Mouse (Mus musculus) megakaryocyte, adult 5-6 weeks (primary cell): ENCODE measurements around the gene Shld2. TPM values are rescaled to one million over a fixed set of nuclear protein-coding genes. Genes with fewer than 3 reads are reported as not detected.
"Not testable (repeated sequence)": the region's sequence is repeated elsewhere in the genome, so short reads cannot be mapped to it uniquely, and the experiment has no call there.

Experiments used
- ATAC-seq: 2 replicates; pipeline ENCODE4 v1.8.0; 2016; ENCODE audit warnings: mild to moderate bottlenecking, inconsistent platforms; ENCODE audit not compliant: poor library complexity, severe bottlenecking
- total RNA-seq, 2 experiments: library from RNA; stranded (forward) in 1 of 2; stranded (reverse) in 1 of 2; fragments of 153-499, 151-499 nt in 1 of 2; fragments of 221-1000, 200-1000 nt in 1 of 2; gene quantifications; 2 replicates each; pipeline versions ENCODE4 v1.2.3 to v1.2.4; 2015 to 2017

Shld2 gene
- total RNA-seq, 2 experiments from 2014 or later, result 11.5 to 14.6 TPM

- ATAC-seq, result no peak
Observed at GRCm38 (mm10) chr14:34288396-34288795, 21.9 kb downstream of the Shld2 start.

- no peak for ATAC-seq
Observed at GRCm38 (mm10) chr14:34281736-34282269, 28.5 kb downstream of the Shld2 start.

GRCm38 (mm10) chr14:34280798-34281197 lies 29.5 kb downstream of the Shld2 start:
- ATAC-seq, result no peak

DNA sequence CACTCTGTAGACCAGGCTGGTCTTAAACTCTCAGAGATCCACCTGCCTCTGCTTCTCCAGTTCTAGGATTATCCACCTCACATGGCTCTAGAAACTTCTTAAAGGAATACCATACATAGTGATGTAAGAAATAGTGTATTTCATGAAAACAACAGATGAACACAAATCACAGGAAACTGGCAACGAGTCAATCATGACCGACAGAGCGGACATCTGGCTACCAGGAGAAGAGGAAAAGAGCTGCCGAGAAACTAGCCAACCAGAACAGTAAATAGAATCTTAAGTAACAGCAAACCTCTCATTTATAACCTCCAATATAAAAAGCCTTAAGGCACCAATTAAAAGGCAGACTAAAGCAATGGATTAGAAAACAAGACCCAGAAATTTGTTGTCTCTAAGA lies 30.6 kb downstream of the Shld2 start:
- no peak for ATAC-seq

DNA sequence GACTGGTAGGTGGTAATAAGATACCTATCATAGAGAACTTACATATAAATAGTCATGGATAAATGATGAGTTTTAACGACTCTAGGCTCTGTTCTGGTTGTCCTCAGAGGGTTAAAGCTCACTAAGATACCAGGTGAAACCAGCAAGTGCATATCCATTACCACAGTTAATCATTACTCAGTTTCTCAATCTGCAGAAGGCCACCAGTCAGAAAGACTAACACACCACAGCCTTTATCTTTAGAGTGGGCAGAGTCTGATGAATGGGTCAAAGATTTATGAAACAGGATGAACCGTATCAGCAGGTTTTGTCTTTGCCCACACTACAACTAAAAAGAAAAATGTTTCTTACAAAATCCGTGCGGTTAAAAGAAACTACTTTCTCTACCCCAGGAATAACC lies 35.1 kb downstream of the Shld2 start:
- ATAC-seq, result no peak

GRCm38 (mm10) chr14:34274141-34274540 lies 36.2 kb downstream of the Shld2 start:
- no peak for ATAC-seq

- ATAC-seq, result no peak
Observed at GRCm38 (mm10) chr14:34273280-34273679, 37.0 kb downstream of the Shld2 start.

DNA sequence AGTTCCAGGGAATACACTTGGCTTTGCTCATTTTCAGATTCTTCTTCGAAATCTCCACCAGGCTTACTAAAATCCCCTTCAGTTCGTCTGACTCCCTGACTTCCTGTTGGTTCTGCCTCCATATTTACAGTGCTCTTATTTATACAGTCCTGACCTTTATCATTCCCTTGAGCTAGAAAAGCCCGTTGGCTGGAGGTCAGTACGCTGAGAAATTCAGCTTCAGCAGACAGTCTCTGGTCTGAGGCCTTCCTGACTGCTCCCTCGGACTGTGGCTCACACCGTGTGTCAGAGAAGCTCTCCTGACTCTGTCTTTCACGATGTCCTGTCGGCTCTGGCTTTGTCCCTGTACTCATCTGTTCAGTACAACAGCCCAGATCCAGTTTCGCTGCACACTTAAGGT lies 42.2 kb downstream of the Shld2 start:
- no peak for ATAC-seq

DNA sequence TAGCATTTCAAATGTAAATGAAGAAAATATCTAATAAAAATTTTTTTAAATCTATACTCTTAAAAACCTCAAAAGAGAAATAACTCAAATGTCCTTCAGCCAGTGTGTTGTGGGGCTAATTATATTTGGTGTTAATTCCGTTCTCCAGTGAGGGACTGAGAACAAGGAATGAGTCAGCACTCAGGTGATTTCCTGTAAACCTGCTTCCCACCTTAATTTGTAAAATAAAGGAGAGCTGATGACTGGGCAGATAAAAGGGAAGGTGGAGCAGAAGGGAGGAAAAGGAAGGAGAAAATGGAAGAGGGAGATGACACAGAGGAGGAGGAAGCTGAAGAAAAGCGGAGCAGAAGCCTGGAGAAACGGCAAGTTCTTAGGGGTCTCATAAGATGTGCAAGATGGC lies 51.8 kb downstream of the Shld2 start:
- ATAC-seq, result not testable (repeated sequence)

- ATAC-seq, result no peak
Observed at GRCm38 (mm10) chr14:34253261-34253660, 57.0 kb downstream of the Shld2 start.

DNA sequence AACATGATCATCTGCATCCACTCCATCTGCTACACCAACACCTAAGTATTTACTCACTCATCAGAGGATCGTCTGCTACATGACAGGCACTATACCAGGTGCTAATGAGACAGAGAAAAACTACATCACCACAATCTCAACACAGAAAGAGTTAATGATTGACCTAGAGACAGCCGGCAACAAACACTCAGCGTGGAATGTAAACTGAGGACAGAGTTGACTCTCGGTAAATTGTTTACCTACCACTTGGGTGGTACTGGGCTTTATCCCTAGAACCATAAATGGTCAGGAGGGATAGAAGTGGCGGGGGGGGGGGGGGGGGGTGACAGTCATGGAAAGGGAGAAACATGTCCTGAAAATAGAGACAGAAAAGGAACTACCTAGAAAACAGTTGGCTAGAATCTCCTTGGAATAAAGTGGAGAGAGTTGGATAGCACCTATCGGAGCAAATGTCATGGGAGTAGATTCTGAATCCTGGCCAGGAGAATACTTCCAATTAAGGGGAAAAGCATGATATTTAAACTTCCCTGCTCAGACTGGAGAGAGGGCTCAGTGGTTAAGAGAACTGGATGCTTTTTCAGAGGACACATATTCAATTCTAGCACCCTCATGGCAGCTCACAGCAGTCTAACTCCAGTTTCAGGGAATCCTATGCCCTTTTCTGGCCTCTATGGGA lies 57.7 kb downstream of the Shld2 start:
- no peak for ATAC-seq

DNA sequence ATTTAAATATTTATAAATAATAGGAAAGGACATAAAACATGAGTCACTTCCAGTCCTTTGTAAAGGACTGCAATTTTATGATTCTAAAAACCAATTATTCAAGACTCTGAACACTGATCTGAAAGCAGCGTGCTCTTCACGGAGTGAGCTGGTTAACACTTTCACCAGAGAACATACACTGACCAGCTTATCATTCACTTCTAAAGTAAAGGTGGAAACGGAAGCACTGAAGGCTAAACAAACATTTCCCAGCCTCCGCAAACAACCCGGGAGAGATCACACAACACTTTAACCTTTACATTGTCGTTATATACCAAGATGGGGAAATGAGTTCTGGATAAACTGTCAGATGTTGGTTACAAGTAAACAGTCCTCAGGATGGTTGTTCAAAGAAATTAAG lies 69.6 kb downstream of the Shld2 start:
- no peak for ATAC-seq

GRCm38 (mm10) chr14:34240263-34240662 lies 70.0 kb downstream of the Shld2 start:
- no peak for ATAC-seq

GRCm38 (mm10) chr14:34234630-34235380 lies 75.5 kb downstream of the Shld2 start:
- ATAC-seq, result peak; percentile 80

- no peak for ATAC-seq
Observed at GRCm38 (mm10) chr14:34233846-34234245, 76.4 kb downstream of the Shld2 start.

DNA sequence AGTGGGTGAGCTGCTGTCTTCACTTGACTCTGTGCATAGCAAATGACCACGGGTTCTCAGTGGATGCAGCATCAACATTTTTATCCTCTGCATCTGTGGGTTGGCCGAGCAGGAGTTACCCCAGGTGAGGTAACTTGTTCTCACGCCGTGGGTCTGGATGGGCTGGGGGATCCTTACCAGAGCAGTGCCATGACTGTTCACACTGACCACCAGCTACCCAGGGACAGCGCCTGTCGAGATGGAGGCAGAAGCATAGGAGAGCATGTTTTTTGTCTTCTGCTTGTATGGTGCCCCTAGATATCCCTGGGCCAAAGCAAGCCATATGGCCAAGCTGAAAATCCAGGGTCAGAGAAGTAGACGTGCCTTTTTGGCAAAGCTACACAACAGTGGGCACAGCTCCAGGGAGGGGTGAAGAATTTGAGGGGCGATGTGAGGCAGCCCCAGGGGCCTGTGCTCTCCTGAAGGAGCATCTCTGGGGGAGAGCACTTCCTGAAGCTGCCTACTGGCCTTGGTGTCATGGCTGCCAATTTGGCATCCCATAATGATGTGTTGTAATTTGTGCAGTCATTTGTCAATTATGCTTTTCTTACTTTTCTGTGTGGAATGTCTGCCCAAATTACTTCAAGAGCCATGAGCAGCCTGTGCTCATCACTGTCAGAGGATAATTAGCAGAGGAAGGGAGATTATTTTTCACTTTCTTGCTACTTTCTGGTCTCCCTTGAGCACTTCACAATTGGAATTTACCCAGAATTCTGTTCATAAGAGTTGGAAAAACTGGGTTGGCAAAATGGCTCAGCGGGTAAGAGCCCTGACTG lies 77.2 kb downstream of the Shld2 start:
- ATAC-seq, result no peak

DNA sequence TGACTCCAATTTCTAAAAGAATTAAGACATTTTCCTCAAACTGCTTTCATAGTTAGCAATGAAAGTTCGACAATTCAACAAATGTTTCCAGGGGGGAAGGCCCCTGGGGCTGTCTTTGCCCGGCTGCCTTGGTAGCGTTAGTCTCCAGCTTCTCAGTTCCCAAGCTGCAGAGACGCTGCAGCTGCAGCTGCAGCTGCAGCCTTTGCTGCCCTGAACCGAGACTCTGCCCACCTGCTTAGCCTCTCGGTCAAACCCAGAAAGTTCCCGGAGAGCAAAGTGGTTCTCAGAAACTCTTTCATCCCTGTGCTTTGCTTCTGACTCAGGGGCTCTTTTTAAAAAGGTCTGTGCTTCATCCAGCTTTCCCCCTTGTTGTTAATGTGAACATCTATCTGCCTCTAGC lies 78.0 kb downstream of the Shld2 start:
- no peak for ATAC-seq

GRCm38 (mm10) chr14:34228830-34229506 lies 81.3 kb downstream of the Shld2 start:
- ATAC-seq, result no peak

DNA sequence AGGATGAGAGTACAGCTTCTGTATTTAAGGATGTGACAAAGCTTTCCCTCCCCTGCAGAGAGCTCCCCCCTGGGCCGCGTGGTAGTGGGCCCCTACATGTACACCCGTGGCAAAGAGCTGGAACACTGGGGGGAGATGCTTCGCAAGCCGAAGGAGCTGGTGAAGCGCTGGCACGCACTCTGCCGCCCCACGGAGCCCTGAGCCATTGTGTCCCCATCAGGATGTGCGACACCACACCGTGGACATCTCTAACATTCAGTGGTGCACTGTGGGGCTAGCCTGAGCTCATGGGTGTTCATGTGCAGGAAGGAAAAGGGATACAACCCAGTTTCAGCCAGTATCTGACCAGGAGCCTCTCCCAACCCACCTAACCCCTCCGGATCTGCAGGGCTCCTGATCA lies 82.3 kb downstream of the Shld2 start:
- no peak for ATAC-seq

DNA sequence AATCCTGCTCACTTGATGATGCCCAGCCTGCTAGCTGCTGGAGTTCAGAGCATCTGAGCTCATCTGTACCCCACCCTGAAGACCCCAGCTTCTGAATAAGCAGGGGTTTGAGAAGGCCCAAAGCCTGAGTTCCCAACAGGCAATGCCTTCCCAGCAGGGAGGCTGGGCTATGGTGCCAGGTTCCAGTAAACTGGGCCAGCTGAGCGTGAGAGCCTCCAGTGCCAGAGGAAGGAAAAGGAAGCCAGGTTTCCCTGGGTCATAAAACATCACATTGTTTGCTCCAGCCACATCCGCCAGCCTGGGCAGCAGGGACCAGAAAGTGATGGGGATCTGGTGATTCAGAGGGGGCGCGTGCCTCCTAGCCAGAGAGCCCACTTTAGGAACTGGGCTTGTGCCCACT lies 83.7 kb downstream of the Shld2 start:
- no peak for ATAC-seq

DNA sequence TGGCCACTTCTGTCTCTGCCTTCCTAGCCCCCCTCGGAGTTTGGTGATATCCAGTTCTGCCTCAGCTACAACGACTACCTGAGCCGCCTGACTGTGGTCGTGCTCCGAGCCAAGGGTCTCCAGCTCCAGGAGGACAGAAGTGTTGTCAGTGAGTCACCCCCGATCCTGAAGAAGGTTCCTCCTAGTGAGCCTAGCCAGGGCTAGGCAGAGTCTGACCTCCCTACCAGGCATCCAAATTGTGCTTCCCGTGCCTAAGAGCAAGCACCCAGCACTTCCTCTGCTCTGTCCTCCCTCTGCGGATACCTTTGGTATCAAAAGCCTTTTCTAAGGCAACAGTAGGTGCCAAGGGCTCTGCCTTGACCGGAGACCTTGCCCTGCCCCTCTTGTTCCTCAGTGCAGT lies 84.3 kb downstream of the Shld2 start:
- no peak for ATAC-seq
